Mouse (Mus musculus) adrenal gland, adult 8-10 months (tissue): Measurements from ENCODE around the gene Zfp260. TPM values are rescaled to one million over a fixed set of nuclear protein-coding genes. Genes with fewer than 3 reads are reported as not detected.

ENCODE experiments used
- DNase-seq: peaks from one replicate; pipeline ENCODE4 v3.0.0; 2022
- microRNA-seq, 2 experiments: library from miRNA; unstranded; fragments of <30 nt; microRNA quantifications; one replicate each; pipeline ENCODE4 v1.2.0; 2022
- total RNA-seq, 4 experiments: library from RNA; stranded (reverse); gene quantifications; 2 replicates each; pipeline ENCODE4 v1.2.4; 2022

Zfp260 gene
- total RNA-seq, 4 experiments from 2014 or later: 39.9 to 66.1 (median 44.5) TPM

DNA sequence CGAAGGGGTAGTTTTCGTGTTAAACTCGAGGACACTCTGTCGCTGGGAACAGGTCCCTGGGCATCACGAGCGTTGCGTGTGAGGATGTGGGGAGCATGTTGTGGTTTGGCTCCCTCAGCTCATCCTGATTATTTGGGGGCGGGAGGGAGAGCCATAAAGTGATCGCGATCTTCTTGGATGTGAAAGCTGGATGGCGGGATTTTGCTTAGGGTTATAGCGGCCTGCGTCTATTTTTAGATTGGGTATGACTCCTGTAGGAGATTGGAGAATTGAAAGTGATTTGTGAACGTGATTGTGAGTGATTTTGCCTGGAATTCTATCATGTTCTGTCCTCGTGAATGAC, 27.6 kb downstream of the Zfp260 start:
- no peak for DNase-seq

DNA sequence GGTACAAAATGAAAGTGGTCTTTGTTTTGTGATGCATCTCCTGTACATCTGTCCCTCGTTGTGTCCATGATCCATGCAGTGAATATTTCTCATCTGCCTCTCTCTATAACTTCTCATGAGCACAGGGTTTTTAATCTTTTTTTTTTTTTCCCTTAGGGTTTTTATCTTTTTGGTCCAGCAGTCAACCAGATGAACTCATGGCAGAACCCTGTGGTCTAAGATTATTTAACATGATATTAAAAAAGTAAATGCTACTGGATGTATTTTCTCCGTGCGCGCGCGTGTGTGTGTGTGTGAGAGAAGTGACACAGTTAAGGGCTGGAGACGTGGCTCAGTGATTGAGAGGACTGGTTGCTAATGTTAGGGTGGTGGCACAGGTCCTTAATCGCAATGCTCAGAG, 35.3 kb downstream of the Zfp260 start:
- no peak for DNase-seq

DNA sequence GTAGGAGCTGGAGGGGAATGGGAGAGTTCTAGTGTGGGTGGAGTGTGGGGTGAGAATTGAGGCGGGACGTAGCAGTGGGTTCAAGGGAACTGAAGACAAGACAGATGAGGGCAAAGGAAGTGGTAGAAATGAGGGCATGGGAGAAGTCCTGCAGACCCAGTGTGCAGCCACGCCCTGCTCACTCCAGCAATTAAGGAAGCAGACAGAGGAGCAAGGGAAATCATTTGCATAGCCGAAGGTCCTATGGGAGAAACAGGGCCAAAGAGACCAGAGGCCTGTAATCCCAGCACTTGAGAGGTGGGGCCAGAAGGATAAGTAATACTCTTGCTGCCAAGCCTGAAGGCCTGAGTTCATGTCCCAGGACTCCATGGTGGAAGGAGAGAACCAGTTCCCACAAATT, 37.8 kb downstream of the Zfp260 start:
- DNase-seq: no peak

DNA sequence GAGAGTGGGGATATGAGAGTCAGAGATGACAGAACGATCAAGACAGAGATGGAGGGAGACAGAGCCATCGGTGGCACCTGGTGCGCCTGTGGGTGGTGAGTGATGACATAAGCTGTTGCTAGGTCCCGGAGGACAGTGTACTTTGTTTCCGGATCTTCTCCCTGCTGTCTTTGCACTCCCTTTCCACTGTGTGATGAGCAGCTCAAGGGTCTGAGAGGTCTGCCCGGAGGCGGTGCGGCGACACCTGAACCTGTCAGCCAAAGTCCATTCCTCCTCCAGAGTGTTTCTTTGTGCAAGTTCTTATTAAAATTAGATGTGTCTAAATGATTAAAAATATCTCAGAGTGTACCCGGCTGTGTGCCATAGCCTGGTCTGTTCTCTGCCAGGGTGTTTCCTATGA, 42.2 kb downstream of the Zfp260 start:
- no peak for DNase-seq

DNA sequence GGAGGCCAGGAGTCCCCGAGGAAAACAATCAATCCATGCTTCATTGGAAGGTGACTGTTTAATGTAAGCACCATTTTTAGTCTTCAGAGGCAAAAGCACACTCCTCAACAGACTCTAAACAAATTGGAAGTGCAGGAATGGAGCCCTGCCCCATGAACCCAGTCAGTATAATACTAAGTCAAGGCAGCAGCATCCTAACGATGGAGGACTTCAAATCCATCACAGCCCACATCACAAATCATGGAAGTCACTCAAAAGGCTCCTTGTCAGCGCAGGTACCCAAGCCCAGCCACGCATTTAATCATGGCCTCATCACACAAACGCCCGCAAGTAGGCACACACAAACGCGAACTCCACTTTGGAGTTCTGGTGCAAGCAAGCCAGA, 48.6 kb downstream of the Zfp260 start:
- no peak for DNase-seq

DNA sequence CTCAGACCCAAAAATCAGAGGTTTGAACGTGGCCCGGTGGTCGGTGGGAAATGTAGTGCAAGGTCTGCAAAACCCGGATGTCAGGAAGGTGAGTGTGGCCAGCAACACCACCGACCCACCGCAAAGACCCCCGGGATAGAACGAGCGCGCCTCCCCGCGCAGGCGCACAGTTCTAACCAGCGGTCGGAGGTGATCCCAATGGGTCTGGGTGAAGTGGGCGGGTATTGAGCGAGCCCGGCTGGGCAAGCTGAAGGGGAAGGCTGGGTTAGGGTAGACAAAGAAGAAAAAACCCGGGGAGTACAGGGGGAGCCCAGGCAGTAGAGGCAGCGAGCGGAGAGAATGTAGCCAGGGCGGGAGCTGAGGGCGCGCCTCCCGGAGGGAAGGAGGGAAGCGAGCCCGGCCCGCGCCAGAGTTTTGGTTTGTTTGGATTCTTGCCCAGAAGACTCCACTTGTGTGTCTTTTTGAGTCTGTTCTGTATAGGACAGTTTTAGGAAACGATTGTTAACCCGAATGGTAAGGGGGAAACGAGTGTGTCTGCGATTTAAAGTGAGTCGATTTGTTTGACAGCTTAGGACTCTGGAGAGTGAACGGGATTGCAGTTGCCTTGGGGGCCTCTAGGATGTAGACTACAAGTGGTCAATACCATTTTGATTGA, 49.1 kb downstream of the Zfp260 start:
- DNase-seq: no peak

DNA sequence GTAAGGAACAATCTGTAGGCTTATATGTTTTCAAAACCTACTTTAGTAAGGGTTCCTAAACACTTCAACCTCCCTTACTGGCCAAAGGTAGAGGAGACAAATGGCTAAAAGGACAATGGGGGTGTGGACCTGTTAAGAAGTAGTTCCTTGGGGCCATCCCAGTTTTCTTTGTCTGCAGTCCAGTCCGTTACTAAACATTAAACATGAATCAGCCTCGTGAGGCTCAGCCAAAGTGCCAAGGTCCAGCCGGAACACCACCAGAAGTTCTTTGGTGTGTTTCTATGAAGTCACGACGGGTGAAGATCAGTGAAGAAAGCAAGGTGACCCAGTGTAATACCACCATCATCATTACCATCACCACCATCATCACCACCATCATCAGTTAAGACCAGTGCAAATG, 52.4 kb downstream of the Zfp260 start:
- DNase-seq: no peak

DNA sequence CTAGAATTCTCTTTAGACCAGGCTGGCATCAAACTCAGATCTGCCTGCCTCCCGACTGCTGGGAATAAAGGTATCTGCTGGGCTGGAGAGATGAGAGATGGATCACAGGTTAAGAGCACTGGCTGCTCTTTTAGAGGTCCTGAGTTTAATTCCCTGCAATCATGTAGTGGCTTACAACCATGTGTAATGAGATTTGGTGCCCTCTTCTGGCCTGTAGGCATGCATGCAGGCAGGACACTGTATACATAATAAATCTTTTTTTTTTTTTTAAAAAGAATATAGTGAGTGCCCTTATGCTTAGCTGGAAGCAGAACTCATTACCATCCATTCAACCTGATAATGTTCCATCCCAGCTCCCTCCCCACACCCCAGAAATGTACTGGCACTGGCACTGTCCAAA, 59.5 kb downstream of the Zfp260 start:
- no peak for DNase-seq

DNA sequence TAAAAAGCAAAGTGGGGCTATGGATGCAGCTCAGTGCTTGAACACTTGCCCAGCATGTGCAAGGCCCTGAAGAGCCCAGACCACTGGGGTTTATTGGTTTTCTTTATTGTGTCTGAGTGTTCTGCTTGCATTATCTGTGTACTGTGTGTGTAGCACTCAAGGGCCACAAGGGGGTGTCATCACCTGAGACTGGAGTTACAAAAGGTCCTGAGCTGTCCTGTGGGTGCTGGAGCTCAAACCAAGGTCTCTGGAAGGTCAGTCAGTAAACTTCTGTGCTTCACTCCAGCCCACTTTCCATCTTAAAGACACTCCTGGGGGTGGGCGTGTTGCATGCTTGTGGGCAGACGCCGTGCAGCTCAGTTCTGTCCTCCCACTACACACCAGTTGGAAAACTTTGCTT, 60.9 kb downstream of the Zfp260 start:
- no peak for DNase-seq

Small RNA genes lying within 50 kb of the gene (microRNA-seq; reads per million reads assigned to microRNA genes)
- gene Gm23368: 0 reads per million in 2 experiments

Other genes starting within 250 kb of the Zfp260 start
- gene Zfp940, start 241.1 kb upstream of the Zfp260 start, total RNA-seq: 1 to 10 TPM in 3 of 4 experiments, under 1 TPM in 1; 0.94 to 1.7 (median 1.2) TPM
- 1 to 10 TPM; 5.4 to 9.8 (median 8.1) TPM for gene Zfp420, start 234.8 kb upstream of the Zfp260 start, total RNA-seq
- gene Zfp27, start 188.2 kb upstream of the Zfp260 start, total RNA-seq: 10 to 100 TPM; 10.4 to 16.1 (median 11.8) TPM
- 10 to 100 TPM in 2 of 4 experiments, 1 to 10 TPM in 2; 6.6 to 11.0 (median 8.9) TPM for gene Zfp383, start 186.6 kb upstream of the Zfp260 start, total RNA-seq
- 10 to 100 TPM; 11.0 to 14.6 (median 12.1) TPM for gene Zfp74, start 140.7 kb upstream of the Zfp260 start, total RNA-seq
- gene Zfp568, start 110.8 kb upstream of the Zfp260 start, total RNA-seq: 10 to 100 TPM; 10.7 to 13.1 (median 11.9) TPM
- 1 to 10 TPM; 3.7 to 6.6 (median 4.9) TPM for gene Zfp14, start 43.4 kb upstream of the Zfp260 start, total RNA-seq
- gene Zfp82, start 21.9 kb upstream of the Zfp260 start, total RNA-seq: 1 to 10 TPM in 3 of 4 experiments, under 1 TPM in 1; 0.86 to 3.3 (median 2.8) TPM
- gene Gm26920, start 4.4 kb upstream of the Zfp260 start, total RNA-seq: 1 to 10 TPM in 1 of 4 experiments, under 1 TPM in 1, not detected in 2; 0.48 to 2.2 TPM
- 1 to 10 TPM; 1.9 to 4.7 (median 4.1) TPM for gene Zfp566, start 4.2 kb upstream of the Zfp260 start, total RNA-seq
- 1 to 10 TPM; 3.6 to 5.7 (median 4.5) TPM for gene Zfp382, start 27.2 kb downstream of the Zfp260 start, total RNA-seq
- 10 to 100 TPM; 46.0 to 55.4 (median 54.0) TPM for gene Zfp146, start 75.0 kb downstream of the Zfp260 start, total RNA-seq
- 100 to 1,000 TPM in 3 of 4 experiments, 10 to 100 TPM in 1; 65.3 to 235 (median 137) TPM for gene Cox7a1, start 89.4 kb downstream of the Zfp260 start, total RNA-seq
- 100 to 1,000 TPM; 562 to 740 (median 679) TPM for gene Capns1, start 104.0 kb downstream of the Zfp260 start, total RNA-seq
- gene Polr2i, start 137.2 kb downstream of the Zfp260 start, total RNA-seq: 10 to 100 TPM; 62.8 to 93.8 (median 72.7) TPM
- 100 to 1,000 TPM; 102 to 119 (median 108) TPM for gene Tbcb, start 137.5 kb downstream of the Zfp260 start, total RNA-seq
- not detected for gene Ovol3, start 140.9 kb downstream of the Zfp260 start, total RNA-seq
- gene Thap8, start 185.3 kb downstream of the Zfp260 start, total RNA-seq: under 1 TPM in 2 of 4 experiments, not detected in 2; 0.21 to 0.97 TPM
- 1 to 10 TPM; 2.7 to 7.5 (median 4.5) TPM for gene Wdr62, start 185.6 kb downstream of the Zfp260 start, total RNA-seq
- 10 to 100 TPM; 20.8 to 35.8 (median 30.0) TPM for gene Clip3, start 197.0 kb downstream of the Zfp260 start, total RNA-seq
- 100 to 1,000 TPM in 1 of 4 experiments, 10 to 100 TPM in 3; 60.5 to 112 (median 82.7) TPM for gene Alkbh6, start 213.9 kb downstream of the Zfp260 start, total RNA-seq
- gene Syne4, start 220.0 kb downstream of the Zfp260 start, total RNA-seq: 100 to 1,000 TPM in 1 of 4 experiments, 10 to 100 TPM in 3; 22.5 to 102 (median 57.8) TPM
- gene E130208F15Rik, start 227.0 kb downstream of the Zfp260 start, total RNA-seq: 1 to 10 TPM in 3 of 4 experiments, under 1 TPM in 1; 0.87 to 2.2 (median 1.8) TPM
- gene Sdhaf1, start 229.1 kb downstream of the Zfp260 start, total RNA-seq: 10 to 100 TPM; 13.9 to 18.4 (median 16.1) TPM